Mouse (Mus musculus) stomach, embryonic 15.5 days (tissue): ENCODE data around the gene Tbc1d14. TPM values are rescaled to one million over a fixed set of nuclear protein-coding genes. Genes with fewer than 3 reads are reported as not detected.

Experiments used
- ATAC-seq: fragments of 200-750 bp; cut with Nextera tagmentation; 2 replicates; pipeline ENCODE4 v1.8.0; 2017; ENCODE audit warnings: low read depth, moderate number of reproducible peaks, moderate TSS enrichment; ENCODE audit not compliant: insufficient read depth, low FRiP score
- H3K27ac ChIP-seq: fragments of 300-500 bp; sonication (generic); 2 replicates; pipeline ENCODE4 v1.5.1; 2015; ENCODE audit warnings: mild to moderate bottlenecking, inconsistent platforms
- H3K27me3 ChIP-seq: fragments of 300-500 bp; sonication (generic); replicated peaks from 2 replicates; pipeline ENCODE4 v1.6.1; 2015; ENCODE audit warnings: inconsistent platforms
- H3K36me3 ChIP-seq: fragments of 300-500 bp; sonication (generic); 2 replicates; pipeline ENCODE4 v1.6.1; 2015; ENCODE audit warnings: inconsistent platforms
- H3K4me1 ChIP-seq: fragments of 300-500 bp; sonication (generic); 2 replicates; pipeline ENCODE4 v1.6.1; 2015; ENCODE audit warnings: inconsistent platforms
- H3K4me2 ChIP-seq: fragments of 300-500 bp; sonication (generic); 2 replicates; pipeline ENCODE4 v1.6.1; 2015; ENCODE audit warnings: mild to moderate bottlenecking, inconsistent platforms
- H3K4me3 ChIP-seq: fragments of 300-500 bp; sonication (generic); replicated peaks from 2 replicates; pipeline ENCODE4 v1.5.1; 2015; ENCODE audit warnings: inconsistent platforms
- H3K9ac ChIP-seq: fragments of 300-500 bp; sonication (generic); 2 replicates; pipeline ENCODE4 v1.6.1; 2015; ENCODE audit warnings: inconsistent platforms
- H3K9me3 ChIP-seq: fragments of 300-500 bp; sonication (generic); 2 replicates; pipeline ENCODE4 v1.6.1; 2016; ENCODE audit warnings: inconsistent platforms
- WGBS: fragments of 180-500 bp; shearing (Covaris S2); methylation state at CpG from one replicate; pipeline ENCODE4 v1.1.7; 2015; 5-methylcytosine and 5-hydroxymethylcytosine counted together
- polyA plus RNA-seq: library from polyadenylated mRNA; unstranded; fragments of >200 nt; fragmentation: Nextera tagmentation; extraction: Ambion mirVana; gene quantifications from 2 replicates; pipeline ENCODE4 v1.2.1, GENCODE M21; 2015

Gene Tbc1d14
- polyA plus RNA-seq, result 28.3 and 31.3 TPM in 2 replicates

DNA sequence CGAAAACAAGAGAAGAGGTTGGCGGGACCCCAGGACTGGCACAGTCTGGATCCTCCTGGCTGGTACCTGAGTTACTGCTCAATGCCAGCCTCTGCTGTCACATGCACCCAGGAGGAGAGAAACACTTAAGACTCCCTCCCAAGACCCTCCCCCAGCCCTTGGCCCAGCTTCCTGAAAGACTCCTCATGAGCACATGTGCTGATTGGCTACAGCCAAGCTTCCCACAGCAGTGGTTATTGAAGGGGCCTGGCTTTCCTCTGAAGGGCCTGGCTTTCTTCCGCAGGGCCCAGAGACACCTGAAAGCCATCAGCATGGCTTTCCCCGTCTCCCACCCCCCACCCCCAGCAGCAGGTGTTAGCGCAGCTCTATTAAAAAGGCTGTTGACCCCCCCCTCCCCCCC, at the start of gene Tbc1d14:
TSS of gene Tbc1d14 (minus strand) at position 101 of the 400 bp plus-strand sequence.
- no peak for ATAC-seq
- Histone ChIP-seq H3K9ac (no peak within 1 kb of the TSS), H3K9me3 (no peaks in the 10 kb centered on the region), H3K4me1 (no peaks in the 10 kb centered on the region), H3K36me3 (no peaks in the 10 kb centered on the region), H3K4me2 (no peak within 1 kb of the TSS), H3K27me3 (no peaks in the 10 kb centered on the region), H3K4me3 (no peak within 1 kb of the TSS), H3K27ac (no peak within 1 kb of the TSS)
- WGBS, result 74% methylated on average over 5 of the region's 5 CpGs

DNA sequence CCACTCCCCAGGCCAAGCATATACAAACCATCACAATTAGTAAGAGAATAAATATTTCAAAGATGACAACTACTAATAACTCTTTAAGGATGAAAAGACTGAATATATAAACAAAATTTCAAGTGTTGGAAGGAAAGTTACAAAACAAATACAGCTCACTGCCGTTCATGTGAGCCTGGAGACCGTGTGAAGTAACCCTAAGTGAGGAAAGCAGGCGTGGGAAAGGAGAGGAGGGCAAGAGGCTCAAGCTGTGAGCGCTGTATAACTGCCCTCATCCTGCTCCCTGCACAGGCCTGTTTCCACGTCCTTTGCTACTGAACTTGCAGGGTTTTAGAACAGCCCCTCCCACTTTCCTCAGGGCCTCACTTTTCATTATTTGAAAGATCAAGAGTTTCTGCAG, 32.5 kb upstream of the Tbc1d14 start:
- H3K4me2 ChIP-seq, result no peak overlapping the region
- H3K4me3 ChIP-seq, result no peak overlapping the region
- ATAC-seq, result no peak
- H3K9ac ChIP-seq, result no peak overlapping the region
- H3K4me1 ChIP-seq, result peaks cover 9% of the 10 kb centered on the region; the same call in 1 of the 2 replicates
- H3K27ac ChIP-seq, result no peak overlapping the region
- no peaks in the 10 kb centered on the region for H3K27me3 ChIP-seq
- WGBS, result 36% methylated on average over 5 of the region's 5 CpGs
- H3K36me3 ChIP-seq, result no peaks in the 10 kb centered on the region
- H3K9me3 ChIP-seq, result no peaks in the 10 kb centered on the region

DNA sequence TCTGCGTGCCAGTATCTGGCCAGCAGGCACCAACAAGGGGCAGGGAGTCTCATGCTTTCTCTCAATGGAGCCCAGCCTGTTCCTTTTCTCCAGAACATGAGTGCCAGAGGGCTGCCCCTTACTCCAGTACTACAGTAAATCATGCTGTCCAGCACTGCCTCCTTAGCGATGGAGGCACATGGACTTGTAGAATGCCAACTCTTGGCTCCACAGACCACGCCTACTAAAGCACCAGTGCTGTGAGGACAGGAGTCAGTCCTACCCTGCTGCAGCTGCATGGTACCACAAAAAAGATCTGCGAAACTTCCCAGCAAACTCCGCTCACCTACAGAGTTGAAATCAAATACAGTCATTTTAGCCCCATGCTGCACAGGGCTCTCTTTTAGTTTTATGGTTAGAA, 30.6 kb upstream of the Tbc1d14 start:
- H3K4me2 ChIP-seq, result no peak overlapping the region
- no peak for ATAC-seq
- H3K9ac ChIP-seq, result no peak overlapping the region
- no peaks in the 10 kb centered on the region for H3K27me3 ChIP-seq
- peaks cover 13% of the 10 kb centered on the region for H3K4me1 ChIP-seq
- 89% methylated on average over 5 of the region's 5 CpGs for WGBS
- H3K27ac ChIP-seq, result no peak overlapping the region
- no peaks in the 10 kb centered on the region for H3K36me3 ChIP-seq
- no peaks in the 10 kb centered on the region for H3K9me3 ChIP-seq
- no peak overlapping the region for H3K4me3 ChIP-seq

DNA sequence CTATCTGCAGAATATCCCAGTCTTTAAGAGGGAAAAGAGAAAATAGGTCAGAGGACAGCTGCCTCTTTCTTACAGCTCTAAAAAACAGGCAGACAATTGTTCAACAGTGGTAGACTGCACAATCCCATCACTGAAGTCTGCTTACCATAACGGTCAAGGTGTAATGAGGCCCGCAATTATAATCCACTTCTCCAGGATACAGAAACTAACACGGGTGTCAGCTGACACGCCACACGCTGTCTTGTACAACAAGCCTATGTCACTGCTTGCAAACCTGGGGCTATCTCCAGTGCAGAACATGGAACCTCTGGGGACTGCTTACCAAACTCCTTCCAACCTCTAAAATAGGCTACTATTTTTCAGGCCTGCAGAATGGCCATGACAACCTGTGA, 28.0 kb upstream of the Tbc1d14 start:
- peaks cover 12% of the 10 kb centered on the region for H3K4me1 ChIP-seq
- no peak overlapping the region for H3K9ac ChIP-seq
- no peaks in the 10 kb centered on the region for H3K27me3 ChIP-seq
- no peaks in the 10 kb centered on the region for H3K9me3 ChIP-seq
- WGBS, result 67% methylated on average over 5 of the region's 5 CpGs
- H3K27ac ChIP-seq, result peak overlapping the region; percentile 63; the same call in 1 of the 2 replicates
- H3K4me2 ChIP-seq, result no peak overlapping the region; the same call in 1 of the 2 replicates
- H3K36me3 ChIP-seq, result peaks cover 8% of the 10 kb centered on the region; the same call in 1 of the 2 replicates
- H3K4me3 ChIP-seq, result no peak overlapping the region
- no peak; the same call in 1 of the 2 replicates for ATAC-seq

DNA sequence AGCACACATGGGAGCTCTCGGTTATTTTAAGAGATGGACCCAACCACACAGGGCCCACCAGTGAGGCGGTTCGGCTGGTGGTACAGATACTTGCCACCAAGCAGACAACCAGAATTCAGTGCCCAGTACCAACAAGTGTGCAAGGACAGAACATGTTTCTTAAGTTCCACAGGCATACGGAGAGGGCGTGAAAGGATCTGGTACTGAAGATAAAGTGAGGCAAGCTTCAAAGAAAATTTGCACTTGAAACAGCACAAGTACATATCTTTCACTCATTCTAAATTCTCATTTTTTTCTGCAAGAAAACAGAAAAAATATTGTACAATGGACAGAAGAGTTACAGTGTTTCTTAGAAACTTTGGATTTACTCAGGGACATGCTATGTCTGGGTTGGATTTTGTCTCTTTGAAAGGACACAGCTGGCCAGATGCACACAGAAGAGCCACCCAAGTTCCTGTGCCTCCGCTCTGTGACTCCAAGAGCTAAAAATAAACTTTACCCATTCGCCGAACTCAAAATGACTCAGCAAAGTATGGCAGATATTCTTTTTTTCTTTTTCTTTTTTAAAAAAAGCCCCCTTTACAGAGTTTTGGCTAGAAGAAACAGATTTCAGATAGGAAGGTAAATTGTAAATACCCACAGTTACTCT, 27.5 kb upstream of the Tbc1d14 start:
- Histone ChIP-seq H3K9ac (no peak overlapping the region), H3K4me2 (no peak overlapping the region; the same call in 1 of the 2 replicates), H3K4me1 (peaks cover 7% of the 10 kb centered on the region; the same call in 1 of the 2 replicates), H3K36me3 (peaks cover 9% of the 10 kb centered on the region), H3K9me3 (no peaks in the 10 kb centered on the region), H3K27me3 (no peaks in the 10 kb centered on the region), H3K4me3 (no peak overlapping the region), H3K27ac (peak overlapping the region; percentile 63; the same call in 1 of the 2 replicates)
- 57% methylated on average over 8 of the region's 8 CpGs for WGBS
- ATAC-seq, result peak; percentile 66; the same call in 1 of the 2 replicates

DNA sequence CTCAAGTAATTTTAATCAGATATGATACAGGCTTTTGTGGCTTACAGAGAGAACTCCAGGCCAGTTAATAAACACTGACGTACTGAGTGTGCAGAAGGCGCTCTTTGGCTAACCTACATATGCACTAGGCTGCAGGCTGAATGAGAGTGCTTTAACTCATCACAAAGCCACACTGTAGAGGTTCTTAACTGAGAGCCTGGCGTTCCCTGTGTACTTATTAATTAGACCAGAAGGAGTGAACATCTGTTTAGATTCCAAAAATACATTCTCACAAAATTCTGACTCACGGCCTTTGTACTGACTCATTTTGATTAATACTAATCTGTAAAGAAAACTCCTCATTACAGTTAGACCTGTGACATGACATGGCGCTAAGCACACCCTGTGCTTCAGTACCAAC, 25.8 kb upstream of the Tbc1d14 start:
- no peak overlapping the region for H3K4me2 ChIP-seq
- H3K4me1 ChIP-seq, result peaks cover 7% of the 10 kb centered on the region; the same call in 1 of the 2 replicates
- peaks cover 14% of the 10 kb centered on the region for H3K36me3 ChIP-seq
- ATAC-seq, result no peak
- 61% methylated on average over 5 of the region's 5 CpGs for WGBS
- no peaks in the 10 kb centered on the region for H3K27me3 ChIP-seq
- no peak overlapping the region for H3K4me3 ChIP-seq
- H3K9ac ChIP-seq, result no peak overlapping the region
- H3K27ac ChIP-seq, result 0 out of 2 replicates have a peak overlapping the region, but pooled peaks have one; percentile 3
- no peaks in the 10 kb centered on the region for H3K9me3 ChIP-seq

DNA sequence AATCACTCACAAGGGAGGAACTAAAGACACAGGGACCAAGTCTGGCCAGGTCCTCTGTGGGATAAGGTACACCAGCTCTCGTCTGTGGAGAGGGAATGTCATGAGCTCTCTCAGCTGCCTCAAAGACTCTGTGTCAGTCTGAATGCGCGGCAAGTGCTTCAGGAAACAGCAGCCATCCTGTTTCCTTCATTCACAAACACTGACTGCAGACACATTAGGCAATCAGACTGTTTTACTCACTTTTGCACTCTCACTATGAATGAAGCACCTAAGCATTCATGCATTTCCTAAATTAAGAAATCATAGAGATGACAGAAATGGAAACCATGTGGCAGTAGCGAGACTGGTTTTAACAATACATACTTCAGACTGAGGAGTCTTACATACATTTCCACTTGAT, 25.3 kb upstream of the Tbc1d14 start:
- H3K9ac ChIP-seq, result no peak overlapping the region
- ATAC-seq, result no peak
- H3K36me3 ChIP-seq, result peaks cover 17% of the 10 kb centered on the region
- H3K27me3 ChIP-seq, result no peaks in the 10 kb centered on the region
- 43% methylated on average over 4 of the region's 4 CpGs for WGBS
- no peak overlapping the region for H3K27ac ChIP-seq
- peaks cover 7% of the 10 kb centered on the region; the same call in 1 of the 2 replicates for H3K4me1 ChIP-seq
- H3K9me3 ChIP-seq, result no peaks in the 10 kb centered on the region
- H3K4me3 ChIP-seq, result no peak overlapping the region
- no peak overlapping the region for H3K4me2 ChIP-seq

DNA sequence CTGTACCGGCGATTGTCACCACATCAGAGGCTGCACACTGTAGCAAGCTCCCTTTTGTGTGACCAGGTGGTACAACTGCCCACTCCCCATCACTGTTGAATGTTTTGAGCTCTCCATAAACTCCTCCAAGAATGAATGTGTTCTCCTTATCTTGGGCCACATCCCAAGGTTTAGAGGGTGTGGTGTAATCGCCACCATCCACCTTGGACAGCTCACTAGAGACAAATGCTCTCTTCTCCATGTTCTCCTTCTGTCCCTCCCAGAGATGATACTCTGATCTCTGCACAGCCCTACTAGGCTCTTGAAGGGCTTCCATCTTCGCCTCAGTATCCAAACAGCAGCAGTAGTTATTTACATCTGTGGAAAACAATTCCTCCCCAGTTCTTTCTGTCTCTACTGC, 21.0 kb upstream of the Tbc1d14 start:
- Histone ChIP-seq H3K36me3 (peaks cover 24% of the 10 kb centered on the region), H3K4me1 (peaks cover 6% of the 10 kb centered on the region; the same call in 1 of the 2 replicates), H3K4me3 (no peak overlapping the region), H3K9ac (no peak overlapping the region), H3K27ac (no peak overlapping the region), H3K27me3 (no peaks in the 10 kb centered on the region), H3K4me2 (no peak overlapping the region), H3K9me3 (no peaks in the 10 kb centered on the region)
- WGBS, result 89% methylated on average over 4 of the region's 4 CpGs
- peak; percentile 58; the same call in 1 of the 2 replicates for ATAC-seq

DNA sequence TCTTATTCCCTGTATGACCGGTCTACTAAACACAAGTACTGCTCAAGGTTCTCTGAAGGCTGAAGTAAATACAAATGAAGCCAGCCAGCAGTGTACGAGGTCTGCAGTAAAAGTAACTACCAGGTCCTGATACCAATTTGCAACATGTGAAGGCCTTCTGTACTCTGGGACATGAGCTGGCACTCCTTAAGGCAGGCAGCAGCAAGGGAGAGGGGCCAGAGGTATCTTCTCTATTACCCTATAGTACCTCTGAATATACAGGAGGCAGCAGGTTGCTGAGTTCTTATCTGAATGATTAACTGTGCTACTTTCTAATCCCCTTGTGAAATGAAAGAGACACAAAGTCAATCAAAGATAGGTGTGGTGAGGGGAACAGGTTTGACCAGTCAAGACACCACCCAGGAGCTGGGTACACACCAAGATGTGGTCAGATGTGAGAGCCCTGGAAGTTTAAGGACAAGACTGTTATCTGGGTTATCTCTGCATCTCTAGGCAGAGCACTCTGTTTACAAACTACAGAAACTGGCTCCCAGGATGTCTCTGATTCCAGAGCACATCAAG, 15.9 kb upstream of the Tbc1d14 start:
- Histone ChIP-seq H3K27ac (no peak overlapping the region), H3K9ac (no peak overlapping the region), H3K4me2 (no peak overlapping the region), H3K9me3 (no peaks in the 10 kb centered on the region), H3K4me1 (peaks cover 5% of the 10 kb centered on the region; the same call in 1 of the 2 replicates), H3K4me3 (no peak overlapping the region), H3K36me3 (peaks cover 41% of the 10 kb centered on the region), H3K27me3 (no peaks in the 10 kb centered on the region)
- no peak; the same call in 1 of the 2 replicates for ATAC-seq
- WGBS, result 82% methylated on average over 2 of the region's 2 CpGs

DNA sequence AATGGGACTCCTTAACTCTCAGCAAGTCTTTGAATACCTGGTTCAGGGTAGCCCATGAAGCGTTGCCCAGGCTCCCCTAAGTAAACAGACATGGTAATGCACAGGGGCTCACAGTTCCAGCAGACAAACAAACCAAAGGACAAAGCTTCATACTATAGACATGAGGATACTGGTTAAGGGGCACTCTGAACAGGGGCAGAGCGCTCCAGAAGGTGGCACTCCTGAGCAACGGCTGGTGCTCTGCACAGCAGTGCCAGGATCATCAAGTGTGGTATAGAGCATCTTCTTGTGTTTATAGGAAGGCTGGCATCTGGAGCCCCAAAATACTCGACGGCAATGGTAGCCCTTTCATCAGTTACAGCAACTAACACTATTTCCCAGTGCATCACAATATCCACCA, 10.0 kb upstream of the Tbc1d14 start:
- H3K27ac ChIP-seq, result no peak overlapping the region
- peaks cover 41% of the 10 kb centered on the region for H3K36me3 ChIP-seq
- H3K9ac ChIP-seq, result no peak overlapping the region
- no peak overlapping the region for H3K4me3 ChIP-seq
- no peak overlapping the region for H3K4me2 ChIP-seq
- H3K27me3 ChIP-seq, result no peaks in the 10 kb centered on the region
- WGBS, result 72% methylated on average over 5 of the region's 5 CpGs
- H3K9me3 ChIP-seq, result no peaks in the 10 kb centered on the region
- H3K4me1 ChIP-seq, result no peaks in the 10 kb centered on the region
- no peak for ATAC-seq

DNA sequence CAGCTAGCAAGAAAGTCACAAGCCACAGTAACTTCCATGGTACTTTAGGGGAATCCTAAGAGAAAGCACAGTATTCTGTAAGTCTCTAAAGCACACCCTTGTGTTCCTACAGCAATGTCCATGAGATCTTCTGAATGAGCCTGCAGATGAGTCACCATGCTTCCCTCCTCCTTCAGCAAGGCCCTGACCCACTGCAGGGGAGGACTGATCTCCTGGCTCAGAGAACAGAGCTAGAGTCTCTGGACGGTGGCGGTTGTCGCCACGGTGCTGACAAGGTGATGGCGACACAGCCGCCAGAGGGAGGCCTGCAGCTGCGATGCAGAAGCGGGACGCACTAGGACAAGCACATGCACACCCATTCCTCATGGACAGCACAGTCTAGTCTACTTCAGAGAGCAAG, 9.0 kb upstream of the Tbc1d14 start:
- Histone ChIP-seq H3K4me3 (no peak overlapping the region), H3K4me1 (no peaks in the 10 kb centered on the region), H3K36me3 (peaks cover 35% of the 10 kb centered on the region), H3K4me2 (no peak overlapping the region), H3K27me3 (no peaks in the 10 kb centered on the region), H3K9ac (no peak overlapping the region), H3K9me3 (no peaks in the 10 kb centered on the region), H3K27ac (no peak overlapping the region)
- no peak for ATAC-seq
- WGBS, result 87% methylated on average over 9 of the region's 9 CpGs

DNA sequence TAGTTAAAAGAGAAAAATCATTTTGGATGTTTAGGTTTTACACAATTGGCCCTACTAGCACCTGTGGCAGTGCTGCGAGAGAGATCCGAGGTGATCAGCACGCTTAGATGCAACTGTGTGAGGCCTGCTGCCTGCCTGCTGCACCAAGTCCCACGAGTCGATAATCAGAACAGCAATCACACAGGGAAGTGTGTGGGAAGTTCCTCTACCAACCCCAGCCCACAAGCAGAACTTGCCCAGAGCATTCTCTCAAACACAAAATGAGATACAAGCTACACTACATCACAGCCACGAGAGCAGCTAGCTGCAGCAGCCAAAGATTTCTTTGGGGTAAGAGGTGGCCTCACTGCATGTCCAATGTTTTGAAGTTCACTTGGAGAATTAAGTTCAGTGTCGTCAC, 8.4 kb upstream of the Tbc1d14 start:
- H3K27me3 ChIP-seq, result no peaks in the 10 kb centered on the region
- H3K27ac ChIP-seq, result no peak overlapping the region
- 88% methylated on average over 7 of the region's 7 CpGs for WGBS
- H3K4me3 ChIP-seq, result no peak overlapping the region
- H3K9ac ChIP-seq, result no peak overlapping the region
- no peaks in the 10 kb centered on the region for H3K9me3 ChIP-seq
- H3K36me3 ChIP-seq, result peaks cover 30% of the 10 kb centered on the region
- ATAC-seq, result no peak
- no peaks in the 10 kb centered on the region for H3K4me1 ChIP-seq
- no peak overlapping the region for H3K4me2 ChIP-seq
